Mouse (Mus musculus): ENCODE measurements around the gene Atrip. TPM values are rescaled to one million over a fixed set of nuclear protein-coding genes. Genes with fewer than 3 reads are reported as not detected.

Atrip gene
- total RNA-seq (2014; rRNA removed) (39.5 and 52.3 TPM in 2 replicates), polyA plus RNA-seq (2015; fragmentation: Nextera tagmentation; extraction: Ambion mirVana) (30.6 and 32.2 TPM in 2 replicates)

- peak; percentile 95 for DNase-seq (ENCODE audit: low spot score)
Measured at GRCm38 (mm10) chr9:109073661-109074573, at the start of gene Atrip. Atrip (minus strand) TSS chr9:109074124.

GRCm38 (mm10) chr9:109123266-109123665 lies 49.3 kb upstream of the Atrip start:
- H3K27me3 ChIP-seq (ENCODE audit: insufficient read depth, low read length), result no peaks in the 10 kb centered on the region
- peak; percentile 13 for DNase-seq (ENCODE audit: low spot score)
- no peaks in the 10 kb centered on the region for H3K9me3 ChIP-seq (ENCODE audit: low read length)
- H3K4me2 ChIP-seq (ENCODE audit: low read depth, low read length), result no peak overlapping the region
- no peak overlapping the region for H3K4me3 ChIP-seq (ENCODE audit: low read length)
- WGBS, result 47% methylated on average over 6 of the region's 6 CpGs
- ATAC-seq, result peak; percentile 41; the same call in 1 of the 2 replicates
- peaks cover 10% of the 10 kb centered on the region; the same call in 1 of the 2 replicates for H3K36me3 ChIP-seq (ENCODE audit: insufficient read depth, low read length)
- no peak overlapping the region for H3K27ac ChIP-seq
- H3K4me1 ChIP-seq (ENCODE audit: insufficient read depth, low read length), result no peaks in the 10 kb centered on the region
- TF ChIP-seq CTCF (IDR thresholded peaks at IDR 0.05; ENCODE audit: low read depth), result no peak
- no peak overlapping the region for H3K9ac ChIP-seq (replicated peaks; ENCODE audit: low read length)

More at GRCm38 (mm10) chr9:109073661-109074573, at the start of gene Atrip:
- Histone ChIP-seq H3K27ac (peak within 1 kb of the TSS; percentile 74), H3K4me3 (ENCODE audit: low read length) (peak within 1 kb of the TSS; percentile 48), H3K4me1 (ENCODE audit: insufficient read depth, low read length) (peaks cover 16% of the 10 kb centered on the region), H3K9me3 (ENCODE audit: low read length) (no peaks in the 10 kb centered on the region), H3K27me3 (ENCODE audit: insufficient read depth, low read length) (no peaks in the 10 kb centered on the region), H3K9ac (replicated peaks; ENCODE audit: low read length) (peak within 1 kb of the TSS; percentile 83), H3K4me2 (ENCODE audit: low read depth, low read length) (peak within 1 kb of the TSS; percentile 93), H3K36me3 (ENCODE audit: insufficient read depth, low read length) (peaks cover 8% of the 10 kb centered on the region; the same call in 1 of the 2 replicates)
- WGBS, result under 1% methylated on average over 57 of the region's 57 CpGs
- ATAC-seq, result peak; percentile 99
- TF ChIP-seq CTCF (IDR thresholded peaks at IDR 0.05; ENCODE audit: low read depth), result no peak

GRCm38 (mm10) chr9:109122553-109123085 lies 48.7 kb upstream of the Atrip start:
- no peak overlapping the region for H3K4me3 ChIP-seq (ENCODE audit: low read length)
- peaks cover 16% of the 10 kb centered on the region; the same call in 1 of the 2 replicates for H3K36me3 ChIP-seq (ENCODE audit: insufficient read depth, low read length)
- TF ChIP-seq CTCF (IDR thresholded peaks at IDR 0.05; ENCODE audit: low read depth), result peak; percentile 75
- peak; percentile 66 for DNase-seq (ENCODE audit: low spot score)
- whole genome bisulfite sequencing, result 46% methylated on average over 2 of the region's 2 CpGs
- H3K9me3 ChIP-seq (ENCODE audit: low read length), result no peaks in the 10 kb centered on the region
- no peak overlapping the region for H3K4me2 ChIP-seq (ENCODE audit: low read depth, low read length)
- H3K4me1 ChIP-seq (ENCODE audit: insufficient read depth, low read length), result no peaks in the 10 kb centered on the region
- no peaks in the 10 kb centered on the region for H3K27me3 ChIP-seq (ENCODE audit: insufficient read depth, low read length)
- H3K27ac ChIP-seq, result no peak overlapping the region
- no peak overlapping the region for H3K9ac ChIP-seq (replicated peaks; ENCODE audit: low read length)
- ATAC-seq, result peak; percentile 15; the same call in 1 of the 2 replicates

- DNase-seq (ENCODE audit: low spot score), result no peak
- H3K27me3 ChIP-seq (ENCODE audit: insufficient read depth, low read length), result no peaks in the 10 kb centered on the region
- no peak overlapping the region for H3K4me3 ChIP-seq (ENCODE audit: low read length)
- H3K27ac ChIP-seq, result no peak overlapping the region
- no peak overlapping the region for H3K9ac ChIP-seq (replicated peaks; ENCODE audit: low read length)
- no peaks in the 10 kb centered on the region for H3K9me3 ChIP-seq (ENCODE audit: low read length)
- H3K4me1 ChIP-seq (ENCODE audit: insufficient read depth, low read length), result no peaks in the 10 kb centered on the region
- 92% methylated on average over 6 of the region's 6 CpGs for WGBS
- peaks cover 32% of the 10 kb centered on the region; the same call in 1 of the 2 replicates for H3K36me3 ChIP-seq (ENCODE audit: insufficient read depth, low read length)
- TF ChIP-seq CTCF (IDR thresholded peaks at IDR 0.05; ENCODE audit: low read depth), result no peak
- no peak for ATAC-seq
- no peak overlapping the region for H3K4me2 ChIP-seq (ENCODE audit: low read depth, low read length)
Measured at GRCm38 (mm10) chr9:109120956-109121355, 47.0 kb upstream of the Atrip start.

GRCm38 (mm10) chr9:109119571-109119970 lies 45.6 kb upstream of the Atrip start:
- Histone ChIP-seq H3K4me3 (ENCODE audit: low read length) (no peak overlapping the region), H3K9me3 (ENCODE audit: low read length) (no peaks in the 10 kb centered on the region), H3K36me3 (ENCODE audit: insufficient read depth, low read length) (peaks cover 46% of the 10 kb centered on the region), H3K9ac (replicated peaks; ENCODE audit: low read length) (no peak overlapping the region), H3K27me3 (ENCODE audit: insufficient read depth, low read length) (no peaks in the 10 kb centered on the region), H3K4me1 (ENCODE audit: insufficient read depth, low read length) (no peaks in the 10 kb centered on the region), H3K4me2 (ENCODE audit: low read depth, low read length) (no peak overlapping the region), H3K27ac (no peak overlapping the region)
- WGBS, result 87% methylated on average over 9 of the region's 9 CpGs
- DNase-seq (ENCODE audit: low spot score) (no peak), ATAC-seq (no peak)
- TF ChIP-seq CTCF (IDR thresholded peaks at IDR 0.05; ENCODE audit: low read depth), result no peak

DNA sequence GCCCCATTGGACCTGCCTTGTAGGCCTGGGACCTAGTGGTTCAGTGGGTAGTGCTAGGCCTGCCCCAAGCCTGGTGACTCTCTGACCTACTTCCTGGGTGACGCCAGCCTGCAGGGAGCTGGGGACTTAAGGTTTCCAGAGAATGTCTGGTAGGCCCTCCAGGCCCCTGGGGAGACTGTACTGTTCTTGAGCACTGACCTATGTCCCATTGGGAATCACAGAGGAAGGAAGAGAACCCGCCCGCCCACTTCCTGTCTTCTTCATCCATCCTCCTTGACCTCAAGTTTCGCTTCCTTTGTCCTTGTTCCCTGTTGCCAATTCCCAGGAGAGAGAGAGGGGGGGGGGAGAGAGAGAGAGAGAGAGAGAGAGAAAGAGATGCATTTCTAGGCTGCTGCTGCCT lies 44.2 kb upstream of the Atrip start:
- DNase-seq (ENCODE audit: low spot score) (no peak), ATAC-seq (no peak)
- Histone ChIP-seq H3K4me3 (ENCODE audit: low read length) (no peak overlapping the region), H3K27me3 (ENCODE audit: insufficient read depth, low read length) (no peaks in the 10 kb centered on the region), H3K36me3 (ENCODE audit: insufficient read depth, low read length) (peaks cover 60% of the 10 kb centered on the region), H3K4me1 (ENCODE audit: insufficient read depth, low read length) (no peaks in the 10 kb centered on the region), H3K4me2 (ENCODE audit: low read depth, low read length) (no peak overlapping the region), H3K9me3 (ENCODE audit: low read length) (no peaks in the 10 kb centered on the region), H3K9ac (replicated peaks; ENCODE audit: low read length) (no peak overlapping the region), H3K27ac (no peak overlapping the region)
- WGBS, result 77% methylated on average over 4 of the region's 4 CpGs
- no peak for TF ChIP-seq CTCF (IDR thresholded peaks at IDR 0.05; ENCODE audit: low read depth)
